Mouse (Mus musculus) heart, postnatal 0 days (tissue): ENCODE measurements around the gene Tent2.

Source experiments
- CTCF ChIP-seq: IDR thresholded peaks from 2 replicates; pipeline ENCODE4 v1.5.1; 2016; ENCODE audit warnings: antibody characterized with exemption, control low read depth, low read depth
- EP300 ChIP-seq: IDR thresholded peaks from 2 replicates; pipeline ENCODE4 v1.6.1; 2016; ENCODE audit warnings: antibody characterized with exemption, low read depth

GRCm38 (mm10) chr13:93192646-93193026 is 451 bp upstream of the Tent2 start:
- no peak for TF ChIP-seq CTCF
- TF ChIP-seq EP300, result no peak
